Comparison of ENCODE assay signal across 30 mouse cellular contexts in genomic region chr2:146134275-146134674, GRCm38 (mm10).
DNase-seq lines count a peak whose midpoint lies in the region; ATAC-seq and TF ChIP-seq lines count a peak whose summit lies in the region.
"Had no signal": no experiment of that assay in that cellular context is flagged by ENCODE, and none has a peak within 500 bp of the region (broad histone marks: within the 10 kb centered on the region; RNA-seq: fewer than 3 reads in every experiment).

No protein-coding gene starts in this region.

- TF ChIP-seq CTCF in forebrain, postnatal 0 days (IDR thresholded peaks at IDR 0.05; ENCODE audit: low read depth) = no peak

- no peaks in the 10 kb centered on the region for H3K27me3 ChIP-seq in heart, embryonic 10.5 days (ENCODE audit: insufficient read depth, poor library complexity, severe bottlenecking)
- no peaks in the 10 kb centered on the region for H3K27me3 ChIP-seq in forebrain, postnatal 0 days (ENCODE audit: insufficient read depth, low read length)
- H3K27me3 ChIP-seq: CH12.LX; embryonic facial prominence, embryonic 13.5 days; embryonic facial prominence, embryonic 15.5 days; forebrain, embryonic 12.5 days; Patski had no signal

- ATAC-seq in common myeloid progenitor, adult 5-6 weeks (replicated peaks; ENCODE audit: low read depth, poor library complexity, severe bottlenecking) = peak; percentile 74
- ATAC-seq in megakaryocyte, adult 5-6 weeks (ENCODE audit: poor library complexity, severe bottlenecking) = peak; percentile 80
- ATAC-seq in monocyte, adult 5-6 weeks (replicated peaks; ENCODE audit: insufficient number of reproducible peaks, low FRiP score, low TSS enrichment, poor library complexity, severe bottlenecking) = peak; percentile 61
- no peak for ATAC-seq in forebrain, postnatal 0 days
- ATAC-seq: activated CD4-positive, CD25-positive, alpha-beta regulatory T cell, adult 4 months; CD4-positive, CD25-positive, alpha-beta regulatory T cell, adult 4 months; forebrain, embryonic 14.5 days; forebrain, embryonic 16.5 days; Patski had no signal

- H3K27ac ChIP-seq in heart, embryonic 10.5 days = no peak overlapping the region
- H3K27ac ChIP-seq in forebrain, postnatal 0 days (ENCODE audit: low read depth, low read length) = no peak overlapping the region
- H3K27ac ChIP-seq: embryonic facial prominence, embryonic 13.5 days; embryonic facial prominence, embryonic 15.5 days; forebrain, embryonic 10.5 days; forebrain, embryonic 12.5 days had no signal

- WGBS in heart, embryonic 10.5 days = 84% methylated on average over 6 of the region's 6 CpGs
- 85% methylated on average over 6 of the region's 6 CpGs for WGBS in forebrain, postnatal 0 days

- peaks cover 4% of the 10 kb centered on the region; the same call in 1 of the 2 replicates for H3K9me3 ChIP-seq in heart, embryonic 10.5 days
- H3K9me3 ChIP-seq in forebrain, postnatal 0 days (ENCODE audit: low read length) = no peaks in the 10 kb centered on the region
- H3K9me3 ChIP-seq: embryonic facial prominence, embryonic 13.5 days; embryonic facial prominence, embryonic 15.5 days had no signal

- no peak overlapping the region for H3K4me2 ChIP-seq in forebrain, postnatal 0 days (ENCODE audit: low read depth)
- H3K4me2 ChIP-seq: embryonic facial prominence, embryonic 13.5 days; embryonic facial prominence, embryonic 15.5 days; forebrain, embryonic 12.5 days had no signal

- no peak overlapping the region for H3K9ac ChIP-seq in forebrain, postnatal 0 days
- H3K9ac ChIP-seq: embryonic facial prominence, embryonic 13.5 days; embryonic facial prominence, embryonic 15.5 days; forebrain, embryonic 12.5 days had no signal

- no peaks in the 10 kb centered on the region for H3K36me3 ChIP-seq in heart, embryonic 10.5 days
- H3K36me3 ChIP-seq in forebrain, postnatal 0 days (ENCODE audit: insufficient read depth) = no peaks in the 10 kb centered on the region
- H3K36me3 ChIP-seq: embryonic facial prominence, embryonic 13.5 days; embryonic facial prominence, embryonic 15.5 days; forebrain, embryonic 10.5 days; forebrain, embryonic 12.5 days; G1E had no signal

- H3K4me1 ChIP-seq in heart, embryonic 10.5 days = no peaks in the 10 kb centered on the region
- peaks cover under 1% of the 10 kb centered on the region; the same call in 1 of the 2 replicates for H3K4me1 ChIP-seq in forebrain, postnatal 0 days (ENCODE audit: insufficient read depth)
- H3K4me1 ChIP-seq: embryonic facial prominence, embryonic 13.5 days; embryonic facial prominence, embryonic 15.5 days; forebrain, embryonic 10.5 days; forebrain, embryonic 12.5 days had no signal

- DNase-seq in heart, embryonic 10.5 days (ENCODE audit: low spot score) = peak; percentile 64
- DNase-seq in heart, adult 8-10 months (ENCODE audit: low spot score) = no peak
- DNase-seq in left cerebral cortex, adult 8-10 months (ENCODE audit: low spot score in 2 of 2) = no peak
- DNase-seq in lung, postnatal 14 days = no peak
- DNase-seq in forebrain, postnatal 0 days = no peak
- DNase-seq: adrenal gland, adult 8-10 months; adrenal gland, postnatal 14 days; adrenal gland, postnatal 36 days; B cell, adult 2 months; cerebellum, adult 11-12 months; cerebellum, adult 2 months; cerebellum, adult 9-10 months; cerebellum, postnatal 10 days; cerebellum, postnatal 25 days; embryo, embryonic 11 days had no signal

- no peak overlapping the region for H3K4me3 ChIP-seq in heart, embryonic 10.5 days
- no peak overlapping the region for H3K4me3 ChIP-seq in forebrain, postnatal 0 days (ENCODE audit: low read depth, low read length)
- H3K4me3 ChIP-seq: embryonic facial prominence, embryonic 13.5 days; embryonic facial prominence, embryonic 15.5 days; erythroblast, embryonic 14.5 days; forebrain, embryonic 10.5 days; forebrain, embryonic 12.5 days had no signal
